Mouse (Mus musculus) G1E (cell line): ENCODE results near the gene Slc29a2. TPM values are rescaled to one million over a fixed set of nuclear protein-coding genes. Genes with fewer than 3 reads are reported as not detected.

ENCODE experiments used
- ATAC-seq: 2 replicates; pipeline ENCODE4 v1.8.0; 2016; ENCODE audit warnings: mild to moderate bottlenecking; ENCODE audit not compliant: insufficient number of reproducible peaks, poor library complexity, low FRiP score, severe bottlenecking; ENCODE audit errors: extremely low read depth
- DNase-seq: peaks from one replicate; pipeline ENCODE4 v3.0.0; 2012; ENCODE audit warnings: low spot score
- H3K27me3 ChIP-seq: 2 replicates; pipeline ENCODE4 v1.6.1; 2012; ENCODE audit warnings: mild to moderate bottlenecking, low read length, inconsistent platforms; ENCODE audit not compliant: insufficient read depth
- H3K36me3 ChIP-seq: replicated peaks from 2 replicates; pipeline ENCODE3; 2012; ENCODE audit warnings: mild to moderate bottlenecking, inconsistent platforms
- H3K4me1 ChIP-seq: 2 replicates; pipeline ENCODE4 v1.6.1; 2012; ENCODE audit warnings: low read depth, low read length, inconsistent platforms, mixed read lengths; ENCODE audit not compliant: insufficient read depth
- H3K4me3 ChIP-seq: 2 replicates; pipeline ENCODE4 v1.5.1; 2012; ENCODE audit warnings: low read depth, mild to moderate bottlenecking, inconsistent platforms, low read length, moderate library complexity, mixed read lengths
- H3K9me3 ChIP-seq: replicated peaks from 2 replicates; pipeline ENCODE4 v1.6.1; 2012; ENCODE audit warnings: inconsistent platforms
- CTCF ChIP-seq: IDR thresholded peaks from 2 replicates; pipeline ENCODE4 v1.5.1; 2012; ENCODE audit warnings: low read depth, low read length, inconsistent platforms, mixed read lengths
- GATA1 ChIP-seq: IDR thresholded peaks from 2 replicates; pipeline ENCODE4 v1.6.1; 2012; ENCODE audit warnings: borderline replicate concordance, low read length, inconsistent platforms, mixed read lengths
- GATA2 ChIP-seq: IDR thresholded peaks from 2 replicates; pipeline ENCODE4 v1.6.1; 2012; ENCODE audit warnings: low read depth, low read length, inconsistent platforms, borderline replicate concordance
- POLR2AphosphoS5 ChIP-seq: IDR thresholded peaks from 2 replicates; pipeline ENCODE4 v1.6.1; 2012; ENCODE audit warnings: low read depth, low read length, inconsistent platforms; ENCODE audit not compliant: insufficient replicate concordance
- TAL1 ChIP-seq: conservative IDR thresholded peaks from 2 replicates; pipeline ENCODE4 v1.6.1; 2012; ENCODE audit warnings: low read depth, low read length, inconsistent platforms, mixed read lengths
- polyA plus RNA-seq: library from polyadenylated mRNA; stranded (reverse); fragments of >175 nt; gene quantifications from 2 replicates; pipeline ENCODE4 v1.2.3, GENCODE M21; 2012
- total RNA-seq, 2 experiments: library from RNA; stranded (forward) in 1 of 2; stranded (reverse) in 1 of 2; fragments of 200-1000 nt in 1 of 2; fragments of >200 nt in 1 of 2; fragmentation: Nextera tagmentation in 1 of 2; gene quantifications; 2 replicates each; pipeline ENCODE4 v1.2.3; 2014 to 2017

Slc29a2 gene
- total and polyA plus RNA-seq, 3 experiments, result 1.7 to 5.9 (median 5.8) TPM

DNA sequence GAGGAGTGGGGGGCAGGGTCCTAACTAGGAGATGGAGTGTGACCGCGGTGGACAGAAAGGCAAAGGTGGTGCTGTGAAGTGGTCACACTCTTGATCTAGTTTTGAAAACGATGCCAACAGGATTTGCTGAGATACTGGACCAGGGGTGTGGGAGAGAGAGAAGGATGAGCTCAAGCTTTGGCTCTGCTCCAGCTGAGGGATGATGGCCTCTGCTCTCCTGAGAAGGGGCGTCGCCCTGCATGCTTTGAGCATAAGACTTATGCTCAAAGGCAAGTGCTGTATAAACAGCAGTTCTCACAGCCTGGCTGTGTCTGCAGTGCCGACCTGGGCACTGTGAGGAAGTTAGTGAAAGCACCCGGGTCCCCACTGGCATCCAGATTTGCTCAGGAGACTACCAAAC, 41.4 kb downstream of the Slc29a2 start:
- peaks cover 39% of the 10 kb centered on the region for H3K27me3 ChIP-seq
- H3K4me1 ChIP-seq, result peaks cover 34% of the 10 kb centered on the region
- no peaks in the 10 kb centered on the region for H3K9me3 ChIP-seq
- TF ChIP-seq CTCF (no peak), GATA1 (no peak), TAL1 (no peak), GATA2 (no peak), POLR2AphosphoS5 (no peak)
- ATAC-seq (no peak), DNase-seq (no peak)
- no peak overlapping the region for H3K4me3 ChIP-seq
- no peaks in the 10 kb centered on the region for H3K36me3 ChIP-seq

DNA sequence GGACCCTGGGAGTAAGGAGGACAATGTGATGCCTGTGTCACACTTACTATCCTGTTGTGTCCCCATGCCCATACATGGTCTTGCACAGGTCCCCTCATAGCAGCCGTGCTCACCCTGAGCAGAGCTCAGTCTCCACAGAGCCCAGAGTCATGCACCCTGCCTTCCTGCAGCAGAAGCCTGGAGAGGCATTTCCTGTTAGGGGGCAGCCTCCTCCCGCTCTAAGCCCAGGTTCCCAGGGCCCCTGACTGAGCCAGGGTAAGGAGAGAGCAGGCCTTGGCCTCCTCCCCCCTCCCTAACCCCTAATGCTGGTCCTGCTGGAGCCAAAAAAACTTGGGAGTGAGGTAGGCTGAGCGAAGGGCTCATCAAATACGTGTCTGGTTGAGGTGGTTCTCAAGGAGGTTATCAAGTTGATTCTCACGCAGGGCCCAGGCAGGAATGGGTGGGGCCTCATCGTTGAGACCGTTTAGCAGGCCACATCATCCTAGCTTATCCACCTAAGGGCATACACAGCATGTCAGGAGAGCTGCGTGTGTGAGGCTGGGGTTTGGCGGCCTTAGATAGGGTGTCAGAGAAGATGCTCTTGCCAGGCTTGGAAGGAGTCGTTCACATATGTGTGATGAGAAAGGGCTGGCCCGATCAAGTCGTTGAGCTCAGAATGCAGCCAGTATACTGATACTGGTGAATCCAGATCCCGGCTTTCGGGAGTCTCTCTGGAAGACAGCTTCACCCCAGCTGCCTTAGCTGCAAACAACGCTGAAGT, 43.6 kb downstream of the Slc29a2 start:
- DNase-seq (no peak), ATAC-seq (no peak)
- Histone ChIP-seq H3K4me3 (no peak overlapping the region), H3K36me3 (no peaks in the 10 kb centered on the region), H3K27me3 (peaks cover 43% of the 10 kb centered on the region), H3K9me3 (no peaks in the 10 kb centered on the region), H3K4me1 (peaks cover 34% of the 10 kb centered on the region)
- TF ChIP-seq TAL1 (no peak), GATA1 (no peak), CTCF (no peak), POLR2AphosphoS5 (no peak), GATA2 (no peak)

DNA sequence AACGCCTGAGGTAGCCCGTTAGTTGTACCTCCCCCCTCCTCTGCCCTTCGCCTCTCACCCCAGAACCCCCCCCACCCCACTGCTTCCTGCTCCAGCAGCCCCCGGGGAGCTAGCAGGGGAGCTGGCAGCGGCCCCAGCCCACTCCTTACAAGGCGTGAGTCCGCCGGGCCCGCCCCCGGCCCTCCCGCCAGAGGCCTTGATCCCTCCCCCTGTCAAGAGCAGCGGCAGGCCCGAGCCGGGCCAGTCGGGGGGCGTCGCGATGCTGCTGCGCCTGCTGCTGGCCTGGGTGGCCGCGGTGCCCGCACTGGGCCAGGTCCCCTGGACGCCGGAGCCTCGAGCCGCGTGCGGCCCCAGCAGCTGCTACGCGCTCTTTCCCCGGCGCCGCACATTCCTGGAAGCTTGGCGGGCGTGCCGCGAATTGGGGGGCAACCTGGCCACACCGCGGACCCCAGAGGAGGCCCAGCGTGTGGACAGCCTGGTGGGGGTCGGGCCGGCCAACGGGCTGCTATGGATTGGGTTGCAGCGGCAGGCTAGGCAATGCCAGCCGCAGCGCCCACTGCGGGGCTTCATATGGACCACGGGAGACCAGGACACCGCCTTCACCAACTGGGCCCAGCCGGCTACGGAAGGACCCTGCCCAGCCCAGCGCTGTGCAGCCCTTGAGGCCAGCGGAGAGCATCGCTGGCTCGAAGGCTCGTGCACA, 44.4 kb downstream of the Slc29a2 start, which contains the start of gene Cd248:
TSS of gene Cd248 (plus strand) at position 212 of the 703 bp plus-strand sequence.
- TF ChIP-seq GATA2 (no peak), GATA1 (no peak), TAL1 (no peak), CTCF (no peak), POLR2AphosphoS5 (no peak)
- H3K27me3 ChIP-seq, result peaks cover 38% of the 10 kb centered on the region
- ATAC-seq (no peak), DNase-seq (peak; percentile 51)
- H3K4me3 ChIP-seq, result peak within 1 kb of the TSS; percentile 25; the same call in 1 of the 2 replicates
- H3K9me3 ChIP-seq, result no peaks in the 10 kb centered on the region
- H3K4me1 ChIP-seq, result peaks cover 42% of the 10 kb centered on the region
- H3K36me3 ChIP-seq, result no peaks in the 10 kb centered on the region

DNA sequence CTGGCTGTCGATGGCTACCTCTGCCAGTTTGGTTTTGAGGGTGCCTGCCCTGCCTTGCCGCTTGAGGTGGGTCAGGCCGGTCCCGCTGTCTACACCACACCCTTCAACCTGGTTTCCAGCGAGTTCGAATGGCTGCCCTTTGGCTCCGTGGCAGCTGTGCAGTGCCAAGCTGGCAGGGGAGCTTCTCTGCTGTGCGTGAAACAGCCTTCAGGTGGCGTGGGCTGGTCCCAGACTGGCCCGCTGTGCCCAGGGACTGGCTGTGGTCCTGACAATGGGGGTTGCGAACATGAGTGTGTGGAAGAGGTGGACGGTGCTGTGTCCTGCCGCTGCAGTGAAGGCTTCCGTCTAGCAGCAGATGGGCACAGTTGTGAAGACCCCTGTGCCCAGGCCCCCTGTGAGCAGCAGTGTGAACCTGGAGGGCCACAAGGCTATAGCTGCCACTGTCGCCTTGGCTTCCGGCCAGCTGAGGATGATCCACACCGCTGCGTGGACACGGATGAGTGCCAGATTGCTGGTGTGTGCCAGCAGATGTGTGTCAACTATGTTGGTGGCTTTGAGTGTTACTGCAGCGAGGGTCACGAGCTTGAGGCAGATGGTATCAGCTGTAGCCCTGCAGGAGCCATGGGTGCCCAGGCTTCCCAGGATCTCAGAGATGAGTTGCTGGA, 45.0 kb downstream of the Slc29a2 start:
- DNase-seq, result no peak
- H3K4me3 ChIP-seq, result peak overlapping the region; percentile 25; the same call in 1 of the 2 replicates
- peaks cover 43% of the 10 kb centered on the region for H3K4me1 ChIP-seq
- H3K36me3 ChIP-seq, result no peaks in the 10 kb centered on the region
- no peaks in the 10 kb centered on the region for H3K9me3 ChIP-seq
- no peak for ATAC-seq
- TF ChIP-seq TAL1 (no peak), GATA1 (no peak), CTCF (no peak), POLR2AphosphoS5 (no peak), GATA2 (no peak)
- peaks cover 38% of the 10 kb centered on the region for H3K27me3 ChIP-seq

DNA sequence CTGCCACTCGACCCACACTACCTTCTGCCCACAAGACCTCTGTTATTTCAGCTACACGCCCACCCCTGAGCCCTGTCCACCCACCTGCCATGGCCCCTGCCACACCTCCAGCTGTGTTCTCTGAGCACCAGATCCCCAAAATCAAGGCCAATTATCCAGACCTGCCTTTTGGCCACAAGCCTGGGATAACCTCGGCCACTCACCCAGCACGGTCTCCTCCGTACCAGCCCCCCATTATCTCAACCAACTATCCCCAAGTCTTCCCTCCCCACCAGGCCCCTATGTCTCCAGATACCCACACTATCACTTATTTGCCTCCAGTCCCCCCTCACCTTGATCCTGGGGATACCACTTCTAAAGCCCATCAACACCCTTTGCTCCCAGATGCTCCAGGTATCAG, 45.8 kb downstream of the Slc29a2 start:
- TF ChIP-seq GATA2, result no peak
- TF ChIP-seq GATA1, result no peak
- no peak for TF ChIP-seq POLR2AphosphoS5
- TF ChIP-seq TAL1, result no peak
- TF ChIP-seq CTCF, result no peak
- peaks cover 44% of the 10 kb centered on the region for H3K27me3 ChIP-seq
- ATAC-seq (no peak), DNase-seq (no peak)
- H3K4me3 ChIP-seq, result no peak overlapping the region
- H3K4me1 ChIP-seq, result peaks cover 43% of the 10 kb centered on the region
- no peaks in the 10 kb centered on the region for H3K36me3 ChIP-seq
- H3K9me3 ChIP-seq, result no peaks in the 10 kb centered on the region

DNA sequence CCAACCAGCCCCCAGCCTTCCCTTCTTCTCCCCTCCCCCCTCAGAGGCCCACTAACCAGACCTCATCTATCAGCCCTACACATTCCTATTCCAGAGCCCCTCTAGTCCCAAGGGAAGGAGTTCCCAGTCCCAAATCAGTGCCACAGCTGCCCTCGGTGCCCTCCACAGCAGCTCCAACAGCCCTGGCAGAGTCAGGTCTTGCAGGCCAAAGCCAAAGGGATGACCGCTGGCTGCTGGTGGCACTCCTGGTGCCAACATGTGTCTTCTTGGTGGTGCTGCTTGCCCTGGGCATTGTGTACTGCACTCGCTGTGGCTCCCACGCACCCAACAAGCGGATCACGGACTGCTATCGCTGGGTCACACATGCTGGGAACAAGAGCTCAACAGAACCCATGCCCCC, 46.3 kb downstream of the Slc29a2 start:
- ATAC-seq (no peak), DNase-seq (no peak)
- H3K9me3 ChIP-seq, result no peaks in the 10 kb centered on the region
- TF ChIP-seq TAL1, result no peak
- no peak for TF ChIP-seq GATA1
- TF ChIP-seq GATA2, result no peak
- H3K36me3 ChIP-seq, result no peaks in the 10 kb centered on the region
- H3K27me3 ChIP-seq, result peaks cover 47% of the 10 kb centered on the region
- H3K4me3 ChIP-seq, result no peak overlapping the region
- peaks cover 43% of the 10 kb centered on the region for H3K4me1 ChIP-seq
